Mouse (Mus musculus) left cerebral cortex, adult 2 months (tissue): ENCODE results near the gene Bmp2k. TPM values are rescaled to one million over a fixed set of nuclear protein-coding genes. Genes with fewer than 3 reads are reported as not detected.
A peak's percentile ranks its signal among the peaks of the same experiment; 100 is the strongest.

Experiments used
- DNase-seq, 2 experiments: peaks; one replicate each; pipeline ENCODE4 v3.0.0; 2021 to 2022; ENCODE audit warnings: low spot score in 2 of 2, mixed read lengths in 1 of 2; ENCODE audit errors: extremely low spot score in 1 of 2
- H3K27ac ChIP-seq: fragments of 200-600 bp; 2 replicates; pipeline ENCODE4 v1.8.1; 2022
- H3K4me3 ChIP-seq: fragments of 200-600 bp; 2 replicates; pipeline ENCODE4 v1.8.1; 2022
- CTCF ChIP-seq: fragments of 200-600 bp; IDR thresholded peaks from 2 replicates; pipeline ENCODE4 v1.8.1; 2022; ENCODE audit warnings: antibody characterized with exemption, mild to moderate bottlenecking, moderate library complexity
- intact Hi-C: fragments of 180-260 bp; cut with DNase I; formaldehyde crosslinking; loops from one replicate; pipeline ENCODE4 v1.15.1; 2025
- long read RNA-seq, 2 experiments: library from polyadenylated mRNA; stranded (forward); transcript quantifications; one replicate each; pipeline ENCODE4 v2.0.0; 2021; ENCODE audit warnings: borderline mapping rate in 2 of 2
- total RNA-seq, 2 experiments: library from RNA; stranded (reverse); gene quantifications; 2 replicates each; pipeline ENCODE4 v1.2.3; 2021

Bmp2k gene
- total RNA-seq, result 10 to 100 TPM; 11.9 to 12.4 TPM
- long read RNA-seq, experiment 1, full-length matches to known transcripts, result 6 of 11 reads
- long read RNA-seq, experiment 1, partial matches to known transcripts, result 1 of 11 reads
- long read RNA-seq, experiment 1, other reads (novel, unspliced or antisense), result 4 of 11 reads
- long read RNA-seq, experiment 2, full-length matches to known transcripts, result 12 of 16 reads
- long read RNA-seq, experiment 2, partial matches to known transcripts, result 1 of 16 reads
- long read RNA-seq, experiment 2, other reads (novel, unspliced or antisense), result 3 of 16 reads

DNA sequence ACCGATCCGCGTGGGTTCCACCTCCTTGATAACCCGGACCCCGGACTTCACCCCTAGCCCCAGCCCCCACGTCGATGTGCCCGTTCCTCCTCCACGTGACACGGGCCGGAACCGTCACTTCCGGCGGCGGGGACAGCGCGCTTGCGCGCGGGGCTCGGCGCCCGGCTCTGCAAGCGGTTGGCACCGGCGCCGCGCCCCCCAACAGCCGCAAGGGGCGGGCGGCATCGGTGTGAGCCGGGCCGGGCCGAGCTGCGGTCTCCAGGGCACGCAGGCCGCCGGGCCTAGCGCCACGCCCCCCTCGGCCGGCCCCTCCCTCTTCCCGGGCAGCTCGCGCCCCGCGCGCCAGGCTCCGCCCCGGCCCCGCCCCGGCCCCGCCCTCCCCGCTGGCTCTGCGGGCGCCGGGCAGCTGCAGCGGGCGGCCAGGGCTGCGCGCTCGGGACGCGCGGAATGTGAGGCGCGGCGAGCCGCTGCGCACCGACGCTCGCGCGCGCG, at the start of gene Bmp2k:
TSS of gene Bmp2k (plus strand) at position 380 of the 492 bp plus-strand sequence.
- DNase-seq, result peak; percentile 87 to 91
- Histone ChIP-seq H3K27ac (peak within 1 kb of the TSS; percentile 96), H3K4me3 (peak within 1 kb of the TSS; percentile 62)
- intact Hi-C loops, result loop anchor here (5.0 kb wide), 1 partner anchor 80 kb away; no protein-coding TSS in a partner anchor
- peak; percentile 21 for TF ChIP-seq CTCF

DNA sequence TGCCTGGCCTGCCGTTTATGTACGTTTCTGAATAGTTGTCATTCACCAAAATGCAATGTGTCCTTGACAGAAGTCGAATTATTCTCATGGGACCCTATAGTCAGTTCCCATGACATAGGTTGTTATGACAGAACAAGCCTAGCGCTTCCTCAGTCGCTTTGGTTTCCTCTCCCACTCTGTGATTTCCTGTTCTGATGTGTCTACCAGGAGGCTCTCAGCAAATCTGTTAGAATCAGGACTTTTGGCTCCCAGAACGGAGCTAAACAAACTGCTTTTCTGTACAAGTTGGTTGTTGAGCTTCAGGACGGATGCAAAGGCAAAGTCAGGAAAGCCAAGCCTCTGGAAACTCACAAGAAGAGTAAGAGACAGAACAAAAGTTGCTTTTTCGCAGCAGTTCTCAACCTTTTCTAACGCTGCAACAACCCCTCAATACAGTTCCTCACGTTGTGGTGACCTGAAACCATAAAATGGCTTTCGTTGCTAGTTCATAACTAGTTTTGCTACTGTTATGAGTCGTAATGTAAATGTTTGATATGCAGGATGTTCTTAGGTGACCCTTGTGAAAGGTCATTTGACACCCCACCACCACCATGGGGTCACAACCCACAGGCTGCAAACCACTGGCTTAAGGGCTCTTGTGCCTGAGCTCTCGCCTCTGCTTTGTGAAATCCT, 48.5 kb upstream of the Bmp2k start:
- Histone ChIP-seq H3K27ac (no peak overlapping the region), H3K4me3 (no peak overlapping the region)
- intact Hi-C loops, result no loop called here
- no peak for TF ChIP-seq CTCF
- no peak for DNase-seq

DNA sequence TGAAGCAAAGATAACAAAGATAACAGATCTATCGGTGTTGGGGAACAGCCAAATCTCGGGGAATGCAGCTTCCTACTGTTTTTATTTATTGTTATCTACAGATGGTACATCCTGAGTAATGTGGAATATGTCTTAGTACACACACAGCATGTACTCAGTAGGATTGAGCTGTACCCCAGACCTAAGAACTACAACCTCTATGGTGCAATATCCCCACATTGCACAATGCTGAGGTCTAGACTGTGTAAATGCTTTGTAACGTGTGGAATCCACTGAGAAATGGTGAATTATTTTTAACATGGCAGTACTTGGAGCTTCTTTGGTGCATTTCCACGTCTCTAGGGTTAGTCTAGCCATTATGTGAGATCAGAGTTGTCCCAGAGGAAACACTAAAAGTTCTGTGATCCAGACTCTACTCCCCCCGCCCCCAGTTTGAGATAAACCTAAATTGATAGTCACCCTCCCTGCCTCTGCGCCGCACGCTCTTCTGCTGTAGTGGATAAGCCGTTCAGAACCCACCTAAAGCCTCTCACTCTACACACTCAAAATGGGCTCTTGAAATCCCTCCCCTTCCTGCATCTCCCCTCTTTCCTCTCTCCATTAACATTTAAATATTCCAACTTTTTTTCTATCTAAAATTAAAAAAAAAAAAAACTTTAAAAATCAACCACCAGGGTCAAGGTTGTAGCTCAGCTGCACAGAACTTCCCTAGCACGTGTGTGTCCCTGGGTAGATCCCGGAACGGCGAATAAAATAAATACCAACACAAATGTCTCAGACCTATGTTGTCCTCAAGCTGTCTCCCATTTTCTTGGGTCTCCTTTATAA, 47.4 kb upstream of the Bmp2k start:
- Histone ChIP-seq H3K27ac (no peak overlapping the region), H3K4me3 (no peak overlapping the region)
- no peak for TF ChIP-seq CTCF
- no peak for DNase-seq
- intact Hi-C loops, result no loop called here

- intact Hi-C loops, result no loop called here
- DNase-seq, result no peak
- no peak overlapping the region for H3K4me3 ChIP-seq
- no peak for TF ChIP-seq CTCF
- no peak overlapping the region for H3K27ac ChIP-seq
These were observed 46.6 kb upstream of the Bmp2k start for GRCm38 (mm10) chr5:96950667-96951492.

DNA sequence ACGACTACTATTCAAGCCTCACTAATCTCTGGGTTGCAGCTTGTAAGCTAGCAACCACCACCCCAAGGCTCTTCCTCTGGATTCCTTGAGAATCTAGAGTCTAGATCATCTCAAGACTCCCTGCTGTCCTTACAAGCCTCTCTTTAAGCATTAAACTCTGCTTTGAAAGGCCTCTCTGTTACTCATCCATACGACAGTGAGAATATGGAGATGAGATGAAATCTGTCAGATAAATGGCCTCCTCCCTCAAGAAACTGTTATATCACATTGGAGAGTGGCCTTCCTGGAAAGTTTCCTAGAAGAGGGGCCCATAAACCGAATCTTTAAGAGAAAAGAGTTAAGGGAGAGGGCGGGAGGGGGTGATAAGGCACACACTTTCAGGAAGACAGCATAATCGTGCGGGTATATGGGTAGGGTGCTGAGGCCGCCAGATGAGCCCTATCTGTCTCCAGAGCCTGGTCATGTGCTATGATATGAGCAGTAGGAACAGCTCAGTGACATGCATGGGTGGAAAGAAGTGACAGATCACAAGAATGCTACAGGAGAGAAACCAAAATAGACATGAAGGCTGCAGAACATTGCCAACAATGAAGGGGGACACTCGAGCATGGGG, 45.9 kb upstream of the Bmp2k start:
- Histone ChIP-seq H3K4me3 (no peak overlapping the region), H3K27ac (no peak overlapping the region)
- intact Hi-C loops, result no loop called here
- DNase-seq, result no peak
- no peak for TF ChIP-seq CTCF

DNA sequence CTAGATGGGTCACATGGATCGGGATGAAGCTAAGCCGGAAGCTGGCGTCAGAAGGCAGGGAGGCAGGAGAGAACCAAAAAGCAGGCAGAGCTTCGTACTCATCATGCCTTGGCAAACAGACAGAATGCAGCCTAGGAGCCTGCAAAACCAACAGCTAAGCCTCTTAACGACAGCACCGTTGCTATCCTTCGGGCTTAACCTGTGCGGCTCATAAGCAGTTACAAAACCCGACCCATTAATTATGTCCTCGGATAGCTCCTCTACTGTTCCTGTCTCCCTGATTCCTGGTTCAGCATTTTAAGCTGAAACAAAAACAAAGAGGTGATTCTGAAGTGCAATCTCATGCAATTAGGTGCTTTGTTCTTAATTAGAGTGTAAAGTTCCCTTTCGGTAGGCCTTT, 43.4 kb upstream of the Bmp2k start:
- TF ChIP-seq CTCF, result no peak
- intact Hi-C loops, result no loop called here
- peak overlapping the region; percentile 16 for H3K27ac ChIP-seq
- no peak for DNase-seq
- no peak overlapping the region for H3K4me3 ChIP-seq

DNA sequence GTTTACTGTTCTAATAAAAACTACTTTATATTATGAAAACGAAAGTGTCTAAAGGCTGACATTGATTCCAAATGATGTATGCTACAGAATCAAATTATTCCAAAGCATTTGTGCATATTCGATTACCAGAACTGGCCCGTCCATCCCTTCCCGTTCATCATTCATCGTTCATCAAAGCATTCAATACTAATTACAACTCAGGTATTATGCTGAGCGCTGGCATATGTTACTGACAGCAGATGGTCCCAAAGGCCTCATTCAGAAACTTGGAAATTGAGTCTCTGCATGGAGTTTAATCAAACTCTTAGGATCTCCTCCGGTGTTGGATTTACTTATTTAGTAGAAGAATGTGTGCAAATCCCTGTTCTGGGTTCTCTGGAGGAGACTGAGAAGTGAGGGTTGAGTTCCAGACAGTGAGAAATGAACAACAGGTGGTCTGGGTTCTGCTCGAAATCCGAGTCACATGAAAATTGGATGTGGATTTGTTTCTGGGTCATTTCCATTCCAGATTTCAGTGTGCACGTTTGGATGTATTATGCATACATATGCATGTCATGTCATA, 42.9 kb upstream of the Bmp2k start:
- TF ChIP-seq CTCF, result no peak
- H3K27ac ChIP-seq, result peak overlapping the region; percentile 16; the same call in 1 of the 2 replicates
- intact Hi-C loops, result no loop called here

GRCm38 (mm10) chr5:96956926-96957325, 40.6 kb upstream of the Bmp2k start:
- Histone ChIP-seq H3K27ac (peak overlapping the region; percentile 59), H3K4me3 (no peak overlapping the region)
- intact Hi-C loops, result no loop called here
- TF ChIP-seq CTCF, result no peak
- no peak for DNase-seq

More for the DNA sequence above, 42.9 kb upstream of the Bmp2k start:
- DNase-seq, result no peak
- no peak overlapping the region for H3K4me3 ChIP-seq

- Histone ChIP-seq H3K4me3 (no peak overlapping the region), H3K27ac (no peak overlapping the region)
- DNase-seq, result no peak
- no peak for TF ChIP-seq CTCF
- intact Hi-C loops, result no loop called here
These were observed 36.4 kb upstream of the Bmp2k start for GRCm38 (mm10) chr5:96961122-96961521.

GRCm38 (mm10) chr5:96961852-96962251, 35.6 kb upstream of the Bmp2k start:
- H3K4me3 ChIP-seq, result no peak overlapping the region
- H3K27ac ChIP-seq, result no peak overlapping the region
- no peak for TF ChIP-seq CTCF
- intact Hi-C loops, result no loop called here
- no peak for DNase-seq
